Mouse (Mus musculus) T-helper 17 cell (primary cell): Measurements from ENCODE around the gene Frmd4b.

ENCODE experiments used
- in situ Hi-C, 2 experiments: fragments of 300-600 bp; cut with MboI, MseI; formaldehyde crosslinking; loops; 1 replicate in 1 of 2; 2 replicates in 1 of 2; pipeline ENCODE4 v1.15.1; 2025; ENCODE audit warnings: high pct_unique_total_duplicates in 2 of 2

Gene Frmd4b

GRCm38 (mm10) chr6:97295866-97296527 is 321.3 kb downstream of the Frmd4b start:
- in situ Hi-C loops, result no loop called here

DNA sequence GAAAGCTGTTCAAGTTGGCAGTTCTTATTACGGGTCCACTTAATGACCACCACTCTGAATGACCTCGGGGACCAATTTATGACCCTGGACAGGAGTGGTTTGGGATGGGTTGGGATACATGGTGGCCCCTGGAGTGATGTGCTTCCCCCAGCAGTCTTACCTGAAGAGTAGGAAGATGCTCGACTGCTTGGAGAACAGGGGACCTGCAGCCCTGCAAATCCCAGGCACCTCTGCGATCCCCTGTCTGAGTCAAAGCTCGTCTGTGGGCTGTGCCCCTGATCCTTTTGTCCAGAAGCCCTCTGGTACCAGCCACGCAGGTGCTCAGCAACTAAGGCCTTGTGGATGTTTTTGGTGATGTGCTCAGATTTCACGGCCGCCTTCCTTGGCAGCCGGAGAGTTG is 321.9 kb downstream of the Frmd4b start:
- in situ Hi-C loops, result no loop called here

DNA sequence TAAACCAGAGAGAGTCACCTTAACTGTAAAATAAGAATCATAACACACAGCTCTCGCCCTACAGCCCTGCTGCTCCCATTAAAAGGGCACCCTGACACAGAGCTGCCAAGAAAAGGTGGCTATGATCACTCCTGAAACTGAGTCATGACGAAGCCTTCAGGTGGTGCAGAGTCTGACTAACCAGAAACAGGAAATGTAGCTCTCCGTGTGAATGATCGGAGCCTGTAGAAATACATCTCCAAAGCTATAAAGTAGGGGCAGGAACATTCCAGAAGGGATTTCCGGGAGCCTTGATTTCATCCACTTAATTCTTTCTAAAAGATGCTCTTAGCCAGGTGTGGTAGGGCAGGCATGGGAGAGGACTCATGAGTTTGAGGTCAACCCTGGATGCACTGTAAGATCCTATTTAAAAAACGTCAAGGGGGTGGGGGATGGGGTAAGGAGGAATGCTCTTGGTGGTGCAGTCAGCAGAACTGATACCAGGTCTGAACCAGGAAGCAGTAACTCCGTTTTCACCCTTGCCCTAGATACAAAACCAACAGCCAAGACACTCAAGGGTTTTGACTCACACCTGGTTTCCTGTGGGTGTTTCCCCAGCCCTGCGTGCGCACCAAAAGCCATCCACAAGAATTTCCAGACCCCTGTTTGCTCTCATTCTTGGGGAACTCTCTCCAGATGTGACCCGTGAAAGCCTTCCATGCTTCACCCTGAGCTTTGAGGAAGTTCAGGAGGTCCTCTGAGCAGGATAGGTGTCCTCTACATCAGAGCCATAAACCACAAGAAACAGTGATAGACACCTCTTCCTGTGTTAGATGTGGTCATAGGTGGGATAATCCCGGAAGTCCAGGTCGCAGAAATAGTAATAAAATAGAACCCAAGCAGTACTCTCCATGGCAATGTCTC is 323.4 kb downstream of the Frmd4b start:
- in situ Hi-C loops, result no loop called here

DNA sequence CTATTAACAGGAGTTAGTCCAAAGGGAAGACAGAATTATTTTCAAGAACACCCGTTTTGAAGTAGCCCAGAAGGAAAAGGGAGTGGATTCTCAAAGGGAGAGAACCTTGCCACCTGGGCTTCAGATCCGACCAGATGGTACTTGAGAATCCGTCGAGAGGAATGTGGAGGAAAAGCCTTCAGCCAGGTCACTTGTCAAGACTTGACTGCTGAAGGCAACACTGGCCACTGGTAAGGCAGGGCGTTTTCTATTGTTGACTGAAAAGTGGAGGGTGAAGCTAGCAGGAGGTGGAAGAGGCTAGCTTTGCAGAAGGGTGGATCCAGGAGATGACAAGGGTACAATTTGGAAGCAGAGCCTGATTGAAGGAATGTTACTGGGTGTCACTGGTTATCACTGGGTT is 324.4 kb downstream of the Frmd4b start:
- in situ Hi-C loops, result no loop called here

- in situ Hi-C loops, result no loop called here
Observed at GRCm38 (mm10) chr6:97292096-97292495, 325.2 kb downstream of the Frmd4b start.

DNA sequence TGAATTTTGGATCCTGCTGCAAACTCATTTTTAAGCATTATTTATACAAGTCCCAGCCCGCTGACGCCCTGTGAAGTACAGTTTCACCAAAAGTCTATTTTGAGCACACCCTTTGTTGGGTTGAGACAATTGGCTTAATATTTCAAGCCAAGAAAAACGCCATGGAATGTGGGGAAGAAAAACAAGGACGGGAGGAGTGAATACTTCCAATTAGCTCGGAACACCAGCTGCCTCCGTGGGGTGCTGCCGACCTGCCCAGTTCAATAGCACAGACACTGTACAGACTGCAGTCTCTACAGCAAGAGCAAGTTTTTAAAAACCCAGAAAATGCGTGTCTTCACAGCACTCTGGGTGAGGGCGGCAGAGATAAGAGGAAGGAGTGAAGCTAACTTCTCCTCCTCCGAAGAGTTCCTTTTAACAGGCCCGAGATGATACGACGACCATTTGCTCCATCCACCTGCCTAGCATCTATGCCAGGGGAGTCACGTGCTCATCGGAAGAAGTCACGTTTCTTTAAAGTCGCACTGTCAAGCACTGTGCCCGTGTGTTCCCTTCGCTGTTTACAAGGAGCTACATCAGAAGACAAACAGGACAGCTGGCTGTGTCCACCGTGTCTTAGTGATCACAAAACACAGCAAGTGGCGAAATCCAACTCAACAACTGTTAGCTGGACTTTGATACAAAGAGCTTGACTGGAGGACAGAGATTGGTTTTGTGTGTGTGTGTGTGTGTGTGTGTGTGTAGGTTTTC is 326.0 kb downstream of the Frmd4b start:
- in situ Hi-C loops, result no loop called here

DNA sequence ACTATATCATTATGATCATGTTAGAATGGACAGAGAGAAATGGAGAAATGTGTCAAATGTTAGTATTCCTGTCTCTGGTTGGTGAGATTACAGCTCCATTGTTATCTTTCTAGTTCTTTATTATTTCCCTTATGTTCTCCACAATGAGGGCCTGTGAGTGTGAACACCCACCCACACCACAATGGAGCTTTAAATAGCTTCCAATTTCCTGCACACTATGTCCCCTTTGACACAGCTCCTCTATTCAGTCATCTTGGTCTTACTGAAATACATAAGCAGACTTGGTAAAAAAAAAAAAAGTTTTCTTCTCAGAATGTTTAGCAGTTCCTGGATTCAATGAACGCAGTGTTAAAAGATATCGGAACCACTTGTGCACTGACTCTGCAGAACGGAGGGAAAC is 326.7 kb downstream of the Frmd4b start:
- in situ Hi-C loops, result no loop called here

DNA sequence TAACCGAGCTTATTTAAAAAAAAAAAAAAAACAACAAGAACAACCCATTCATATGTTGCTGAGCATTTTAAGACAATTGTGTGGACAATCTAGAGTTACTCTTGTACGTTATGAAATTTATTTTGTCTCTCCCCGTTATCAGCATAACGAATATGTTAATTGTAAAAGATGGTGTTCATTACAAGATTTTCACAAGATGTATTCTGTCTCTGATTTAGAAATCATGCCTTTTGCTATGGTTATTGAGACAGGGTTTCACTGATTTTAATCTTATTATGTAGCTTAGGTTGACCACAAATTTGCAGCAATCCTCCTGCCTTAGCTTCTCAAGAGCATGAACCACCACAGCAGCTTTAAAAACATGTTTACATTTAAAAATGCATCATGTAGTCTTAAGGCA is 327.5 kb downstream of the Frmd4b start:
- in situ Hi-C loops, result no loop called here

- in situ Hi-C loops, result no loop called here
Observed at GRCm38 (mm10) chr6:97289316-97289820, 328.0 kb downstream of the Frmd4b start.

GRCm38 (mm10) chr6:97288047-97288855 is 329.1 kb downstream of the Frmd4b start:
- in situ Hi-C loops, result no loop called here

GRCm38 (mm10) chr6:97286332-97286731 is 331.0 kb downstream of the Frmd4b start:
- in situ Hi-C loops, result no loop called here

- in situ Hi-C loops, result loop anchor here in 1 of 2 experiments (5.0 kb wide), 1 partner anchor 34 kb away; no protein-coding TSS in a partner anchor
Observed at GRCm38 (mm10) chr6:97283676-97284075, 333.7 kb downstream of the Frmd4b start.

DNA sequence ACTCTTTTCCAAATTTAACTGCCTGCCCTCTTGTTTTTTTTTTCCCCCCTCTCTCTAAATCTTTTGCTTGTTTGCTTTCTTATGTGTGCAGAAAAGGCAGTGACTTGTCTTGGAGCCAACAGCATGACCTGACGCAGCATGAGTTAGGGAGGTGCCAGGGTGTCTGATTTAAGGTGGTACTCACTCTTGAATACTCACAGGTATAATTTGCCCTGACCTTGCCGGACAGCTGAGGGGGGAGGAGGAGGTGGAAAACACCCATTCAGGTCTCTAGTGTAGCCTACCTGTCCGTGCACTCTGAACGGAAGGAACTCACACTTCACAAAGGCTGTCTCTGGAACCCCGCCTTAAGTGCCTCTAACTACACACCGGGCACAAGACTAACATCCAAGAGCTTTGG is 338.5 kb downstream of the Frmd4b start:
- in situ Hi-C loops, result loop anchor here in 1 of 2 experiments (5.0 kb wide), 2 partner anchors 43 to 138 kb away; no protein-coding TSS in a partner anchor

DNA sequence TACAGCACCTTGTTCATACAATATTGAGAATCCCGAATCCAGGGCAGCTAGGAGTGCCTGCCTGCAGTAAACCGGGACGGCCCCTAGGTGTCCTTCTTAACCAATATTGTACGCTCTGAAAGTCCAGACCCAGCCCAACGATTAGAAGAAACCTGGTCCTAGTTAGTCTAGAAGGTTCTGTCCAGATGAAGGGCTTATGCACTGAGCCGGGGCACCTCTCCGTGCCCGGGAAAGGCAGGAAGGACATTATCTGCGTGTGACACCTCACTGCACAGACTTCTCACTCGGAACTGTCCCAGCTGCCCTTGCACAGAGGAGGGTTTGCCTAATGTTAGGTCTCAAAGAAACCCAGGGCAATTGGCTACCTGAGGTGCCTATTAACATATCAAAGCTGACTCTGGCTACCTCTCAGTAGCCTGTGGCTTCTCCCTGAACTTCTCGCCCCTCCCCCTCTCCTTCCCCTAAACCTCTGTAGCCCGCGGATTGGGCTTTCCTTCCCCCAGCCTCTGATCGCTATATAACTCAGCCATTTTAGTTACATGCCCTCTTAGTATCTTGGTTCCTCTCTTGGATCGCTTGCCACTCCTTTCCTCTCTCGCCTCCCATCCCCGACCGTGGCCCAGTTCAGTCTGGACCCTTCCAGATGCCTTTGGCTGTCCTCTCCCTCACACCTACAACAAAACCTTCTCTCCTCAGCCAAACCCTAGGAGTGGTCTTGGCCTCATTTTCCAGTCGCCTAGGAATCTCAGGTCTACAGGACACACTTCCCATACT is 339.1 kb downstream of the Frmd4b start:
- in situ Hi-C loops, result loop anchor here in 1 of 2 experiments (5.0 kb wide), 2 partner anchors 44 to 139 kb away; no protein-coding TSS in a partner anchor

- in situ Hi-C loops, result loop anchor here in 1 of 2 experiments (5.0 kb wide), 2 partner anchors 45 to 140 kb away; no protein-coding TSS in a partner anchor
Observed at GRCm38 (mm10) chr6:97276890-97277497, 340.3 kb downstream of the Frmd4b start.

DNA sequence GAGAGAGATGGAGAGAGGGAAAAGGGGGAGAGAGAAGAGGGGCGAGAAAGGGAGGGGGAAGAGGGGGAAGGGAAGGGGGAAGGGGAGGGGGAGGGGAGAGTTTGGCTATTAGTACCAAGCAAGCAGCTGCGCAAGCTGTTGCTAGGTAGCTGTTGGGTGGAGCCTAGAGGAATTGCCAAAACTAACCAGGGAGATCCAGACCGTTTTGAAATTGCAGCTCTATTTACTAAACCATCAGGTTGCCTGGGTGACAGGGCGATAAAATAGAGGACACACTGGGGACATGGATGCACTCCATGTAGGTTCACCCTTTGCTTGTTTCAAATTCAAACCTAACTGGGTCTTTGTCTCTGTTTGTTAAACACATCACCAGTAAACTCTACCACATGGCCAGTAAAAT is 341.0 kb downstream of the Frmd4b start:
- in situ Hi-C loops, result loop anchor here in 1 of 2 experiments (5.0 kb wide), 2 partner anchors 46 to 141 kb away; no protein-coding TSS in a partner anchor

- in situ Hi-C loops, result loop anchor here in 1 of 2 experiments (5.0 kb wide), 2 partner anchors 47 to 142 kb away; no protein-coding TSS in a partner anchor
Observed at GRCm38 (mm10) chr6:97275760-97276159, 341.6 kb downstream of the Frmd4b start.

DNA sequence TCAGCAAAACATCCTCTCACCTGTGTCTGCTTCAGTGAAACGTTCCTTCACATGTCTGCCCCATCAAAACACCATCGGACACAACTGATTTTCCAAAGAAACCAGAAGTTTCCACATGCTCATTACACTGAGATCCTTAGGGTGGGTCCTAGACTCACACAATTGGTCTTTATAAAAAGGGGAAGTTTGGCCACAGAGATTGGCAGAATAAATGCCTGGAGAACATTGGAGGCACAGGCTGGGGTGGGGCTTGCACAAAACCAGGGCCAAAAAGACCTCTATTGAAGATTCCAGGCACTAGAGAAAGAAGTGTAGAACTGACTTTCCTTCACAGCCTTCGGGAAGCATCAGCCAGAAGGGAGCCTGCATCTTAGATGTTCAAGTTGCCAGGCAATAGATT is 343.6 kb downstream of the Frmd4b start:
- in situ Hi-C loops, result loop anchor here (25.0 kb wide), 2 partner anchors 436 to 464 kb away; no protein-coding TSS in a partner anchor

GRCm38 (mm10) chr6:97273058-97273710 is 344.2 kb downstream of the Frmd4b start:
- in situ Hi-C loops, result loop anchor here (25.0 kb wide), 2 partner anchors 436 to 464 kb away; no protein-coding TSS in a partner anchor
